Mouse (Mus musculus) B cell, adult 2 months (primary cell): Measurements from ENCODE around the gene Fmnl2.

Source experiments
- DNase-seq, 2 experiments: peaks; one replicate each; pipeline ENCODE4 v3.0.0; 2022

Fmnl2 gene

DNA sequence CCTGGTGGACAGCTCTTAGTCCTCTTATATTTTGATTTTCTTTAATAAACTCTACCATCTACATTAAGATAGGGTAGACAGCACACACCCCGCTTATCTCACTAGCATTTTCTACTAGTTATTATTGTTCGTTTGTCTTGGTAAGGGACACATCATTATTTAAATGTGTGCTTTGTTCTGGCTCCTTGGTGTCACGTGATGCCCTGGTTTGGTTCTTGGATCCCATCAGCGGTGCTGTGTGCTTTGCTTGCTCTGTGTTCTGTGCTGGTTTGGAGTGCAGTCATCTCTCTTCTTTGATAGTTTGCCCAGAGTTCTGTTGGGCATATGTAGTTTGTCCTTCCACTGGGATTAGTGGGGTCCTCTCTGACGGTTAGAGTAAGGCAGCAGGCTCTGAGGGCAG lies 57.9 kb downstream of the Fmnl2 start:
- DNase-seq = no peak

- no peak for DNase-seq
Measured at GRCm38 (mm10) chr2:52918094-52918493, 60.4 kb downstream of the Fmnl2 start.

DNA sequence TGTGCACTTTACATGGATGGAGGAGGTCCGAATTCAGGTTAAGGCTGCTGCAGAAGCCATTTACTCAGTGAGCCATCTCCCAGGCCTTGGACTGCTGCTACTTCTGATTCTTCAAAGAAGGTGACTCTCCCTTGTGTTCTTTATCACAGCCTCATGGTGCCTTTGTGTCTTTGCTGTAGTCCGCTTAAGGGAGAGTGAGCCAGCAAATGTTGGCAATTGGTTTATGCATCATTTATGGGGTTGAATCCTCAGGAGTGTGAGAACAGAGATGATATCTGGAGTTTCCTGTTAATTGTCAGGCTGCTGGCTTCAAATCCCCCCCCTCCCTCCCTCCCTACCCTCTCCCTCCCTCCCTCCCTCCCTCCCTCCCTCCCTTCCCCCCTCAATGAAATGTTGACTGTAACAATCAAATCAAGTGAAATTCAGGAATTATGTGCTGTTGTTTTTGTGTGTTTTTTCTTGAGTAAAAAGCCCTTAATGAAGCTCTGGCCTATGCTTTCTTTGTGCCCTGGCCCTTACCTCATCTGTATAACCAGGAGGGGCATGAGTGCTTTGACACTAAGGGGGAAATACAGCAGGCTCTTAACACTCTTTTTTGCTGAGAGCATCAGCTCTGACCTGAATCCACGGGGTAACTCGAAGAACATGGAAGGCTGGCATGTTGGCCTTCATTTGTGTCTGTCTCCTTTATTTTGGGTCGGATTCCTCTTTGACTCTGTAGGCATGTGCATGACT lies 63.2 kb downstream of the Fmnl2 start:
- DNase-seq = no peak

- no peak for DNase-seq
Measured at GRCm38 (mm10) chr2:52925062-52925461, 67.4 kb downstream of the Fmnl2 start.

DNA sequence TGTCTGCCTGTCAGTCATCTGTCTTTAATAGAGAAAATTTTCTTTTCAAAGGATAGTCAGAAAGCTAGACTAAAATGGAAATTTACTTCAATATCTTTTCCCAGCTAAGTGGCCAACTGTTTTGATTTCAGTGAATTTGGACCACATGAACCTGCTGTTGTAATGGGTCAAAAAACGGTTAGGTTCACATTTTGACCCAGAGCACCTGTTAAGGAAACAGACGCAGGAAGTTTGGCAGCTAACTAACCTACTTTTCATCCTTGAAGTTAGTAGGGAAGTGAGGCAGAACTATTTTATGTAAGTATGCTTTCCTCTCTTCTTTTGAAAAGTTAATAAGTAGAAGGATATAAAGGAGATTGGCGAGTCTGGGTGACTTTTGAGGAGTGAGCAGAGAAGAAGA lies 69.7 kb downstream of the Fmnl2 start:
- no peak for DNase-seq

GRCm38 (mm10) chr2:52927858-52928301 lies 70.2 kb downstream of the Fmnl2 start:
- DNase-seq = no peak

DNA sequence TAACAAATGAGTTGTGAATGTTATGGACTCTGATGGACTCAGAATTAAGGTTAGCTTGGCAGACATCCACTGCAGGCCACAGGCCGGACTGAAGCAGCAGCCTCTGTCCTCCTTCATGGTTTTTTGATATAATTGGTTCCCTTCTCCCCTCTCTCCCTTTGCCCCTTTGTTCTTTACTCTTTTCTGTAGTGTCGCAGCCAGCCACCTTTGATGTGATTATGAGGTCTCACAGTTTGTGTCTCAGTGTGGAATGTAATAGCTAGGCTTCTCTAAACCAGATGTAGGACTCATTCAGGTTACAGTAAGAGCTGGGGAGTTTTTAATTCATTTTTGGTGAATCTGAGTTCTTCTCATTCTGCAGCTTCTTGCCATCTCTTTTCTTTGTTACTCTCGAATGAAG lies 70.7 kb downstream of the Fmnl2 start:
- no peak for DNase-seq

- no peak for DNase-seq
Measured at GRCm38 (mm10) chr2:52930106-52930868, 72.6 kb downstream of the Fmnl2 start.

GRCm38 (mm10) chr2:52931315-52931714 lies 73.7 kb downstream of the Fmnl2 start:
- no peak for DNase-seq

DNA sequence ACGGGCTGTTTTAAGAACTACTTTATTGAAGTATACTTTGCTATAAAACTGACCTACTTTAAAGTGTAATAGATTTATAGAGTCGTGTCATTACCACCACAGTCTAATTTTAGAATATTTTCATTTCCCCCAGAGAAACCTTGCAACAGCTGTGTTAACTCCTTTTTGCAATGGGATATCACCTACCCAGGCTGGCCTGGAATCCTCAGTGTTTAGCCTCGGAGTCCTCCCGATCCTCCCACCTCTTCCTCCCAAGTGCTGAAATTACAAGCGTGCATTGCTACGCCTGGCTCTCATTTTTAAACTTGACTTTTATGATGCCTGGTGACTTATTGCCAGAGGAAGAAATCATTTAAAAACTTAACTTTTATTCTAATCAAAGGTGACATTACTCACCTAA lies 78.2 kb downstream of the Fmnl2 start:
- no peak for DNase-seq

DNA sequence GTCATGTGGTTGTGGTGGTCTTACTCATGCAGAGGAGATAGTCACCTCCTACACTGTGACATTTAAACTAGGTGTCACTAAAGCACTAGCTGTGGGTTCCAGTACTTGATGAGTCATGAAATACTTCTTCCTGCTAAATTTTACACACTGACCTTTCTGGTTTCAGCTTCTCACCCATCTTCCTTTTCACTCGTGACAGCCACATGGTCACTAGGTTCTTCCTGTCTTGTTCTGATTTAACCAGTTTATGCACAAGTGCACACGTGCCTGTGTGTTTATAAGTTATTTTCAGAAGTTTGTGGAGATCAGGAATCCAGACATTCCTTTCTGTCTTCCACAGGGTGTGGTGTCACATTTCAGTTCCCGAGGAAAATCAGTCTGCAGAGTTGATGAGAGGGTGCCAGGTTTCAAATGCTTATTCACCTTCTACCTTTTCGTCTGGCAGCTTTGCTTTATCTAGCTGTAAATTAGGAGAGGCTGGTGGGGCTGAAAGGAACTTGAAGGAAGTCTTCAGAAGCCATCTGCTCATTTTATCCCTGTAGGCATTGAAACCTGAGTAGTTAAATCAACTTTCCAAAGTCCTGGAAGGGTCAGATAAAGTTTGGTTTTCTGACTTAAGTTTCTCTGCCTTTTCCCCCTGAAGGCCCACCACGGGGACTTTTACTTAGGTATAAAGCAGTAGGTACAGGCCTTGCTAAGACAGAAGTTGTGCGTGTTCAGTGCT lies 80.9 kb downstream of the Fmnl2 start:
- no peak for DNase-seq

- no peak for DNase-seq
Measured at GRCm38 (mm10) chr2:52943644-52944423, 86.2 kb downstream of the Fmnl2 start.

DNA sequence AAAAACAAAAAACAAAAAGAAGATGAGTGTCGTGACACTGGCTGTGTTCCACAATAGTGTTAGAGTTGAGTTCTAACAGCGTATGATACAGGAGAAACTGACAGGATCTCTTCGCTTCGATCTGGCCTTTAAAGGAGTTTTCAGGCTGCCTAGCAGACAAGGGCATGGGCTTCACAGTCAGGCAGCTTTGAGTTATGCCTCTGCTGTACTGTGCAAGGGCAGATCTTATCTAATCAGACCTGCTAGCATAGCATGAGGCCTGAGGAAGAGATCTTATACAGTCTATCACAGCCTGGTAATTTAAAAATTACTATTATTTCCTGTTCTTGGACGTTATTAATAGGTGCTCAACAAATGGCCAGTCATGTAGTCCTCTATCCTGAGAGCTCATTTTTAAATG lies 86.9 kb downstream of the Fmnl2 start:
- DNase-seq = no peak

GRCm38 (mm10) chr2:52946074-52946473 lies 88.4 kb downstream of the Fmnl2 start:
- DNase-seq = no peak

DNA sequence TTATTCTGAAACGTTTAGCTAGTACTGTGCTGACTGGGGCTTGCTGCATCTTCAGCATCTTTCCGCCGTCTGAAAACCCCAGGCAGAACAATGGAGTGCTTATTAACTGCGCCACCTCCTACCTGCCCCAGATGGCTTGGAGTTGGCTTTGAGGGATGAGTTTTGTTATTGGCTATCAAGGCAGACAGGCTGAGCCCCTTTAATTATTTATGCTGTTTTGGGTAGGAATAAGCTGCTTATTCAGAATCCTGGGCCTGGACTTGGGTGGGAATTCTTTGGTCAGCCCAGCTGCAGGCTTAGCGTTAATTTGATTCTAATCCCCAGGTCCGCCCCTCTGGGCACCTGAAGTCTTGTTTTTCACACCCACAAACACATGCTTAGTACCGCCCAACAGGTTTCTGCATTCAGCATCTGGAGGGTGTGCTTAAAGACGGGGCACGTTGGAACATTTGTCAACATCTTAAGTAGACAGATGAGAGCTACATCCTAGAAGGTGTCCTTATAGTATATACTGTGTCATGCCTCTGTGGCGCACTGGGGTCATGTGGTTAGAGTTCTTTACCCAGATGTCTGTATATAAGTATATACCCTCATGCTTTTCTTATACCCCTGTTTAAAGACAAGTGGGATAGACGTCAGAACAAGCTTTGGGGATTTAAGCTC lies 89.0 kb downstream of the Fmnl2 start:
- no peak for DNase-seq

DNA sequence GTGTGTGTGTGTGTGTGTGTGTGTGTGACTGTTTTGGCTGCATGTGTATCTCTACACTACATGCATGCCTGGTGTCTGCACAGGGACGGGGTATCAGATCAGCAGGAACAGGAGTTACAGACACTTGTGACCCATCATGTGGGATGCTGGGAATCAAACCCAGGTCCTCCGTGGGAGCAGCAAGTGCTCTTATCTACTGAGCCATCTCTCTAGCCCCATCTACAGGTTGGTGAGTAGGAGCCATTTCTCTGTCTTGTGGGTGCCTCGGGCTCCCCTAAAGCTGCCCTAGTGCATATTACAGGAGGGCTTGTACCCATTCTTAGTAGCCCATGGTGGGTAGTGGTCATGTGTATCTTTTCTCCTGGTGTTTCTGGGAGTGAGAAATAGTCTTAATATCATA lies 90.7 kb downstream of the Fmnl2 start:
- DNase-seq = no peak

GRCm38 (mm10) chr2:52949556-52949955 lies 91.9 kb downstream of the Fmnl2 start:
- DNase-seq = no peak

DNA sequence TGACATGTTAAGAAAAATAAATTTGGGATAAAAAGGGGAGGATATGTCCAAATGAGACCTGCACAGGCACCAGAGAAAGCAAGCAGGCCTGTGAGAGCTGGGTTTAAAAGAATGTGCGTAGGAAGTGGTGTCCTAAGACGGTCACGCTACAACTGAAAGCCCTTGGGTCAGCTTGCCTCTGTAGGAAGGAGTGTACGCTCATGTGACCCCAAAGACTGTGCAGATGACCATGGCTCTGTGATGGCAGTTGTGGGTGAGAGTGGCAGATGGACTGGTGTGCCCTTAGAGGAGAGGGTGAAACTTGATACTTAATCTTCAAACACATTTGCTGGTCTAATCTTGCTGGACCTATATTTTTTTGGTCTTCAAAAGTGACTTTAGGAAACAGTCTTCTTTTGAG lies 92.6 kb downstream of the Fmnl2 start:
- DNase-seq = no peak

DNA sequence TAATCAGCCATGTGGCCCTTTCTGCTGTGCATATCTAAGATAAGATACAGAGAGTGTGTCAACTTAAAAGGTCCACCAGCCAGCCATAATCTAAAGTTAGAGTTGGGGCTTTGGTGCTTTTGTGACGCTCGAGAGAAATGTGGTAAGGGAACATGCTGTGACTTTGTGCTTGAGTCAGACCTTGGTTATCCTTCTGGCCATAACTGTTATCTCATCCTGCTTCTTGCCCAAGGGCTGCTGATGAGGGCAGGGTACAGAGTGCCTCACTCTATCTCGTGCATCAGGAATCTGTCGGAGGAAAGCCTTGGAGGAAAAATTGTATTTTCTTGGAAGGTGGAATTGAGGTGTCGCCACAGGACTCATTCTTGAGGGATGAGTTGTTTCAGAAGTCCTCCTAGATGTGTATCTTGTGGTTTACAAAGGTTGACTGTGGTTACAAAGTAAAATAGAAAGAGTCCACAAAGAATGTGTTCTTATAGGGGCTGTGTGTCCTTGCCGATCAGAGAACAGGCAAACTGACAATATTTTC lies 94.6 kb downstream of the Fmnl2 start:
- DNase-seq = no peak

GRCm38 (mm10) chr2:52955090-52955489 lies 97.4 kb downstream of the Fmnl2 start:
- peak; percentile 18 to 29 for DNase-seq

DNA sequence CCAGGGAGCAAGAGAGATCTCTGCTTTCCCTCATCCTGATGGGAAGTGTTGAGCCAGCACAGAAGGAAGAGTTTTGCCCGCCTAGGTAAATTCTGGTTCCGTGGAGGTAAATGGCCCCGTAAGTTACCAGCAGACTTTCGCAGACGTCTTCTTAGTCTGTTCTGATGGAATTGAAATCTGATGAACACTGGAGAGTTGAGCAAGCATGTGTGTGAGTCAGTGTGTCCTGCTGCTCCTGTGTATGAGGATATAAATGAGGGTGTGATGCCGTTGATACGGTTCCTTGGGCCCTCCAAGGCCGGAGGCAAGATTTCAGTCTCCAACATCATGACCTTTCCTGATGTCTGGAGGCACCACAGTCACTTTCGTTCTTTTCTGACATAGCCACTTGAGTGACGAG lies 98.2 kb downstream of the Fmnl2 start:
- DNase-seq = no peak
